Mouse (Mus musculus): ENCODE measurements at regions not wholly inside any gene's neighbourhood (a gene's known extent, or its start where the extent isn't known, plus 50 kb on each side); places are given as distances from the start of the nearest gene placed in this dataset.

GRCm38 (mm10) chr12:71468324-71468723, 158.6 kb downstream of the Dact1 start:
- 52% methylated on average over 6 of the region's 6 CpGs for WGBS
- Histone ChIP-seq H3K27ac (ENCODE audit: low read length) (peak overlapping the region; percentile 74), H3K4me2 (replicated peaks; ENCODE audit: low read depth, low read length) (no peak overlapping the region), H3K27me3 (ENCODE audit: insufficient read depth, low read length) (no peaks in the 10 kb centered on the region), H3K9ac (replicated peaks; ENCODE audit: low read length) (no peak overlapping the region), H3K4me1 (ENCODE audit: insufficient read depth, low read length) (peaks cover 7% of the 10 kb centered on the region; the same call in 1 of the 2 replicates), H3K9me3 (ENCODE audit: low read length) (no peaks in the 10 kb centered on the region), H3K36me3 (ENCODE audit: insufficient read depth, low read length) (no peaks in the 10 kb centered on the region), H3K4me3 (ENCODE audit: low read length) (no peak overlapping the region)
- no peak for ATAC-seq (ENCODE audit: low FRiP score, low TSS enrichment)

GRCm38 (mm10) chr12:71470983-71471715, 161.5 kb downstream of the Dact1 start:
- Histone ChIP-seq H3K27ac (ENCODE audit: low read length) (peak overlapping the region; percentile 63), H3K4me3 (ENCODE audit: low read length) (no peak overlapping the region), H3K36me3 (ENCODE audit: insufficient read depth, low read length) (no peaks in the 10 kb centered on the region), H3K4me2 (replicated peaks; ENCODE audit: low read depth, low read length) (no peak overlapping the region), H3K4me1 (ENCODE audit: insufficient read depth, low read length) (peaks cover 7% of the 10 kb centered on the region; the same call in 1 of the 2 replicates), H3K9ac (replicated peaks; ENCODE audit: low read length) (no peak overlapping the region), H3K9me3 (ENCODE audit: low read length) (no peaks in the 10 kb centered on the region), H3K27me3 (ENCODE audit: insufficient read depth, low read length) (no peaks in the 10 kb centered on the region)
- peak; percentile 68 for ATAC-seq (ENCODE audit: low FRiP score, low TSS enrichment)
- 56% methylated on average over 13 of the region's 13 CpGs for WGBS

GRCm38 (mm10) chr12:71471720-71472119, 162.0 kb downstream of the Dact1 start:
- ATAC-seq (ENCODE audit: low FRiP score, low TSS enrichment): no peak
- 72% methylated on average over 4 of the region's 4 CpGs for WGBS
- Histone ChIP-seq H3K27ac (ENCODE audit: low read length) (peak overlapping the region; percentile 63; the same call in 1 of the 2 replicates), H3K4me2 (replicated peaks; ENCODE audit: low read depth, low read length) (no peak overlapping the region), H3K9ac (replicated peaks; ENCODE audit: low read length) (no peak overlapping the region), H3K36me3 (ENCODE audit: insufficient read depth, low read length) (no peaks in the 10 kb centered on the region), H3K4me1 (ENCODE audit: insufficient read depth, low read length) (peaks cover 7% of the 10 kb centered on the region; the same call in 1 of the 2 replicates), H3K9me3 (ENCODE audit: low read length) (no peaks in the 10 kb centered on the region), H3K4me3 (ENCODE audit: low read length) (no peak overlapping the region), H3K27me3 (ENCODE audit: insufficient read depth, low read length) (no peaks in the 10 kb centered on the region)

GRCm38 (mm10) chr12:71476238-71476637, 166.6 kb downstream of the Dact1 start:
- no peak for ATAC-seq (ENCODE audit: low FRiP score, low TSS enrichment)
- Histone ChIP-seq H3K4me1 (ENCODE audit: insufficient read depth, low read length) (no peaks in the 10 kb centered on the region), H3K27me3 (ENCODE audit: insufficient read depth, low read length) (no peaks in the 10 kb centered on the region), H3K27ac (ENCODE audit: low read length) (no peak overlapping the region), H3K9ac (replicated peaks; ENCODE audit: low read length) (no peak overlapping the region), H3K4me2 (replicated peaks; ENCODE audit: low read depth, low read length) (no peak overlapping the region), H3K36me3 (ENCODE audit: insufficient read depth, low read length) (no peaks in the 10 kb centered on the region), H3K4me3 (ENCODE audit: low read length) (no peak overlapping the region), H3K9me3 (ENCODE audit: low read length) (no peaks in the 10 kb centered on the region)
- 69% methylated on average over 4 of the region's 4 CpGs for WGBS

- H3K4me2 ChIP-seq (replicated peaks; ENCODE audit: low read depth, low read length): no peak overlapping the region
- H3K4me1 ChIP-seq (ENCODE audit: insufficient read depth, low read length): peaks cover 11% of the 10 kb centered on the region
- no peaks in the 10 kb centered on the region for H3K27me3 ChIP-seq (ENCODE audit: insufficient read depth, low read length)
- no peak for ATAC-seq (ENCODE audit: low FRiP score, low TSS enrichment)
- no peaks in the 10 kb centered on the region for H3K36me3 ChIP-seq (ENCODE audit: insufficient read depth, low read length)
- no peak overlapping the region for H3K4me3 ChIP-seq (ENCODE audit: low read length)
- no peak overlapping the region for H3K27ac ChIP-seq (ENCODE audit: low read length)
- H3K9me3 ChIP-seq (ENCODE audit: low read length): no peaks in the 10 kb centered on the region
- no peak overlapping the region for H3K9ac ChIP-seq (replicated peaks; ENCODE audit: low read length)
- 41% methylated on average over 5 of the region's 5 CpGs for WGBS
These were observed 168.0 kb downstream of the Dact1 start for GRCm38 (mm10) chr12:71477691-71478090.

- no peak overlapping the region for H3K4me3 ChIP-seq (ENCODE audit: low read length)
- no peaks in the 10 kb centered on the region for H3K27me3 ChIP-seq (ENCODE audit: insufficient read depth, low read length)
- no peaks in the 10 kb centered on the region for H3K36me3 ChIP-seq (ENCODE audit: insufficient read depth, low read length)
- H3K27ac ChIP-seq (ENCODE audit: low read length): no peak overlapping the region
- peaks cover 14% of the 10 kb centered on the region for H3K4me1 ChIP-seq (ENCODE audit: insufficient read depth, low read length)
- H3K4me2 ChIP-seq (replicated peaks; ENCODE audit: low read depth, low read length): no peak overlapping the region
- no peak for ATAC-seq (ENCODE audit: low FRiP score, low TSS enrichment)
- H3K9me3 ChIP-seq (ENCODE audit: low read length): no peaks in the 10 kb centered on the region
- WGBS: 60% methylated on average over 6 of the region's 6 CpGs
- no peak overlapping the region for H3K9ac ChIP-seq (replicated peaks; ENCODE audit: low read length)
These were observed 171.7 kb downstream of the Dact1 start for GRCm38 (mm10) chr12:71481371-71481770.

- peak; percentile 61; the same call in 1 of the 2 replicates for ATAC-seq (ENCODE audit: low FRiP score, low TSS enrichment)
- no peak overlapping the region for H3K4me3 ChIP-seq (ENCODE audit: low read length)
- H3K4me2 ChIP-seq (replicated peaks; ENCODE audit: low read depth, low read length): no peak overlapping the region
- 32% methylated on average over 9 of the region's 9 CpGs for WGBS
- H3K9ac ChIP-seq (replicated peaks; ENCODE audit: low read length): no peak overlapping the region
- no peaks in the 10 kb centered on the region for H3K36me3 ChIP-seq (ENCODE audit: insufficient read depth, low read length)
- H3K27me3 ChIP-seq (ENCODE audit: insufficient read depth, low read length): no peaks in the 10 kb centered on the region
- no peaks in the 10 kb centered on the region for H3K9me3 ChIP-seq (ENCODE audit: low read length)
- H3K4me1 ChIP-seq (ENCODE audit: insufficient read depth, low read length): peaks cover 14% of the 10 kb centered on the region
- peak overlapping the region; percentile 38 for H3K27ac ChIP-seq (ENCODE audit: low read length)
These were observed 172.4 kb downstream of the Dact1 start for GRCm38 (mm10) chr12:71481899-71482593.

- WGBS: 24% methylated on average over 2 of the region's 2 CpGs
- Histone ChIP-seq H3K4me1 (ENCODE audit: insufficient read depth, low read length) (peaks cover 14% of the 10 kb centered on the region), H3K4me2 (replicated peaks; ENCODE audit: low read depth, low read length) (no peak overlapping the region), H3K4me3 (ENCODE audit: low read length) (no peak overlapping the region), H3K36me3 (ENCODE audit: insufficient read depth, low read length) (no peaks in the 10 kb centered on the region), H3K27ac (ENCODE audit: low read length) (peak overlapping the region; percentile 38), H3K9me3 (ENCODE audit: low read length) (no peaks in the 10 kb centered on the region), H3K9ac (replicated peaks; ENCODE audit: low read length) (no peak overlapping the region), H3K27me3 (ENCODE audit: insufficient read depth, low read length) (no peaks in the 10 kb centered on the region)
- ATAC-seq (ENCODE audit: low FRiP score, low TSS enrichment): 0 out of 2 replicates have a peak, but pooled peaks have one; percentile 23
These were observed 172.9 kb downstream of the Dact1 start for GRCm38 (mm10) chr12:71482619-71483018.

GRCm38 (mm10) chr12:71483536-71484165, 174.0 kb downstream of the Dact1 start:
- ATAC-seq (ENCODE audit: low FRiP score, low TSS enrichment): no peak
- Histone ChIP-seq H3K4me2 (replicated peaks; ENCODE audit: low read depth, low read length) (no peak overlapping the region), H3K9me3 (ENCODE audit: low read length) (no peaks in the 10 kb centered on the region), H3K36me3 (ENCODE audit: insufficient read depth, low read length) (no peaks in the 10 kb centered on the region), H3K9ac (replicated peaks; ENCODE audit: low read length) (no peak overlapping the region), H3K27me3 (ENCODE audit: insufficient read depth, low read length) (no peaks in the 10 kb centered on the region), H3K4me3 (ENCODE audit: low read length) (no peak overlapping the region), H3K4me1 (ENCODE audit: insufficient read depth, low read length) (peaks cover 17% of the 10 kb centered on the region), H3K27ac (ENCODE audit: low read length) (no peak overlapping the region)
- WGBS: 92% methylated on average over 7 of the region's 7 CpGs

All from kidney, embryonic 16.5 days (tissue).